Mouse (Mus musculus) colon, adult 2 months (tissue): Measurements from ENCODE around the gene Tmem260. TPM values are rescaled to one million over a fixed set of nuclear protein-coding genes. Genes with fewer than 3 reads are reported as not detected.

Experiments used
- polyA plus RNA-seq: library from polyadenylated mRNA; depleted of rRNA; stranded (reverse); fragments of >200 nt; gene quantifications from 2 replicates; pipeline ENCODE4 v1.2.3, GENCODE M21; 2012; rRNA removed

Gene Tmem260
- polyA plus RNA-seq = 19.2 and 19.7 TPM in 2 replicates

GRCm38 (mm10) chr14:48445984-48446683 is at the start of gene Tmem260:
TSS of gene Tmem260 (plus strand) at chr14:48446124.

Other genes starting within 250 kb of the Tmem260 start
- not detected in 2 replicates for gene Otx2, start 227.7 kb downstream of the Tmem260 start, polyA plus RNA-seq